Mouse (Mus musculus) spleen, adult 2 months (tissue): Measurements from ENCODE around the gene Fam47e. TPM values are rescaled to one million over a fixed set of nuclear protein-coding genes. Genes with fewer than 3 reads are reported as not detected.

ENCODE experiments used
- DNase-seq, 2 experiments: peaks; one replicate each; pipeline versions ENCODE4 v3.0.0 to v3.0.0-alpha.2; 2012 to 2021; ENCODE audit warnings: low spot score in 2 of 2, low read depth in 1 of 2
- H3K27ac ChIP-seq: fragments of 200-500 bp; 2 replicates; pipeline ENCODE4 v1.5.1; 2012; ENCODE audit warnings: low read length, inconsistent platforms; ENCODE audit not compliant: insufficient read depth
- H3K27me3 ChIP-seq: fragments of 200-500 bp; 2 replicates; pipeline ENCODE4 v1.6.1; 2012; ENCODE audit warnings: mild to moderate bottlenecking, moderate library complexity, low read length, inconsistent platforms; ENCODE audit not compliant: control insufficient read depth, insufficient read depth
- H3K36me3 ChIP-seq: fragments of 200-500 bp; 2 replicates; pipeline ENCODE4 v1.6.1; 2012; ENCODE audit warnings: mild to moderate bottlenecking, low read length, inconsistent platforms; ENCODE audit not compliant: control insufficient read depth, insufficient read depth
- H3K4me1 ChIP-seq: fragments of 200-500 bp; 2 replicates; pipeline ENCODE4 v1.6.1; 2011; ENCODE audit warnings: inconsistent platforms; ENCODE audit not compliant: control insufficient read depth, insufficient read depth, insufficient read length
- H3K4me3 ChIP-seq: fragments of 200-500 bp; 2 replicates; pipeline ENCODE4 v1.5.1; 2011; ENCODE audit warnings: mild to moderate bottlenecking, inconsistent platforms; ENCODE audit not compliant: insufficient read depth, insufficient read length; ENCODE audit errors: extremely low read depth
- CTCF ChIP-seq: fragments of 200-500 bp; IDR thresholded peaks from 2 replicates; pipeline ENCODE4 v1.5.1; 2011; ENCODE audit warnings: mild to moderate bottlenecking, inconsistent platforms; ENCODE audit not compliant: insufficient read depth, insufficient read length, insufficient replicate concordance; ENCODE audit errors: extremely low read depth
- POLR2A ChIP-seq: fragments of 200-500 bp; IDR thresholded peaks from 2 replicates; pipeline ENCODE4 v1.6.1; 2011; ENCODE audit warnings: low read depth, low read length, inconsistent platforms
- WGBS: fragments of 180-500 bp; shearing (Covaris S2); methylation state at CpG from one replicate; pipeline ENCODE4 v1.1.7; 2018; 5-methylcytosine and 5-hydroxymethylcytosine counted together
- polyA plus RNA-seq: library from polyadenylated mRNA; depleted of rRNA; stranded (reverse); fragments of >200 nt; gene quantifications from 2 replicates; pipeline ENCODE4 v1.2.3, GENCODE M21; 2012; rRNA removed

Gene Fam47e
- polyA plus RNA-seq, 1 experiment: 0.19 TPM

- no peak for DNase-seq
- no peak overlapping the region for H3K27ac ChIP-seq
- WGBS: 75% methylated on average over 7 of the region's 7 CpGs
- TF ChIP-seq POLR2A: no peak
- no peaks in the 10 kb centered on the region for H3K27me3 ChIP-seq
- no peak overlapping the region for H3K4me3 ChIP-seq
- no peaks in the 10 kb centered on the region for H3K36me3 ChIP-seq
- H3K4me1 ChIP-seq: no peaks in the 10 kb centered on the region
These were observed 73.0 kb downstream of the Fam47e start for GRCm38 (mm10) chr5:92627896-92628295.

GRCm38 (mm10) chr5:92633526-92633925, 78.7 kb downstream of the Fam47e start:
- Histone ChIP-seq H3K4me3 (no peak overlapping the region), H3K36me3 (no peaks in the 10 kb centered on the region), H3K27me3 (no peaks in the 10 kb centered on the region), H3K4me1 (no peaks in the 10 kb centered on the region), H3K27ac (no peak overlapping the region)
- 76% methylated on average over 4 of the region's 4 CpGs for WGBS
- TF ChIP-seq POLR2A (no peak), CTCF (no peak)
- DNase-seq: no peak

GRCm38 (mm10) chr5:92634916-92635315, 80.0 kb downstream of the Fam47e start:
- Histone ChIP-seq H3K4me3 (no peak overlapping the region), H3K27me3 (no peaks in the 10 kb centered on the region), H3K27ac (no peak overlapping the region), H3K4me1 (no peaks in the 10 kb centered on the region), H3K36me3 (no peaks in the 10 kb centered on the region)
- no peak for DNase-seq
- TF ChIP-seq POLR2A (no peak), CTCF (no peak)
- WGBS: 84% methylated on average over 3 of the region's 3 CpGs

GRCm38 (mm10) chr5:92635891-92636290, 81.0 kb downstream of the Fam47e start:
- TF ChIP-seq POLR2A (no peak), CTCF (no peak)
- 91% methylated on average over 5 of the region's 5 CpGs for WGBS
- no peaks in the 10 kb centered on the region for H3K4me1 ChIP-seq
- H3K27ac ChIP-seq: no peak overlapping the region
- H3K36me3 ChIP-seq: no peaks in the 10 kb centered on the region
- no peak overlapping the region for H3K4me3 ChIP-seq
- H3K27me3 ChIP-seq: no peaks in the 10 kb centered on the region
- DNase-seq: no peak

GRCm38 (mm10) chr5:92640861-92641260, 86.0 kb downstream of the Fam47e start:
- Histone ChIP-seq H3K27me3 (no peaks in the 10 kb centered on the region), H3K4me3 (no peak overlapping the region), H3K4me1 (no peaks in the 10 kb centered on the region), H3K36me3 (no peaks in the 10 kb centered on the region), H3K27ac (no peak overlapping the region)
- TF ChIP-seq CTCF (no peak), POLR2A (no peak)
- 91% methylated on average over 3 of the region's 3 CpGs for WGBS
- DNase-seq: no peak

Other genes starting within 250 kb of the Fam47e start
- 10.2 and 13.9 TPM in 2 replicates for gene Sdad1, start 244.6 kb upstream of the Fam47e start, polyA plus RNA-seq
- gene Cxcl9, start 227.0 kb upstream of the Fam47e start, polyA plus RNA-seq: 31.2 and 47.5 TPM in 2 replicates
- 0.65 and 2.4 TPM in 2 replicates for gene Art3, start 223.2 kb upstream of the Fam47e start, polyA plus RNA-seq
- 33.9 and 55.2 TPM in 2 replicates for gene Cxcl10, start 206.2 kb upstream of the Fam47e start, polyA plus RNA-seq
- gene Nup54, start 119.8 kb upstream of the Fam47e start, polyA plus RNA-seq: 12.2 and 12.4 TPM in 2 replicates
- 15.4 and 16.0 TPM in 2 replicates for gene Scarb2, start 48.2 kb upstream of the Fam47e start, polyA plus RNA-seq
- 6.4 and 9.7 TPM in 2 replicates for gene Stbd1, start 48.0 kb downstream of the Fam47e start, polyA plus RNA-seq
- gene Ccdc158, start 120.2 kb downstream of the Fam47e start, polyA plus RNA-seq: 0.11 and 0.21 TPM in 2 replicates
- gene Shroom3, start 128.4 kb downstream of the Fam47e start, polyA plus RNA-seq: 9.8 and 9.9 TPM in 2 replicates